Mouse (Mus musculus) heart, adult 2 months (tissue): ENCODE measurements at regions not wholly inside any gene's neighbourhood (a gene's known extent, or its start where the extent isn't known, plus 50 kb on each side); places are given as distances from the start of the nearest gene placed in this dataset.

Source experiments
- DNase-seq, 2 experiments: peaks; one replicate each; pipeline ENCODE4 v3.0.0; 2021
- H3K27ac ChIP-seq: fragments of 200-600 bp; 2 replicates; pipeline ENCODE4 v1.8.1; 2022
- H3K27me3 ChIP-seq: fragments of 200-500 bp; 2 replicates; pipeline ENCODE4 v1.6.1; 2012; ENCODE audit warnings: mild to moderate bottlenecking, low read length, inconsistent platforms, mixed read lengths; ENCODE audit not compliant: control insufficient read depth, insufficient read depth
- H3K36me3 ChIP-seq: fragments of 200-500 bp; 2 replicates; pipeline ENCODE4 v1.6.1; 2012; ENCODE audit warnings: low read length, inconsistent platforms; ENCODE audit not compliant: control insufficient read depth, insufficient read depth
- H3K4me1 ChIP-seq: fragments of 200-500 bp; 2 replicates; pipeline ENCODE4 v1.6.1; 2011; ENCODE audit warnings: low read length; ENCODE audit not compliant: control insufficient read depth, insufficient read depth
- H3K4me3 ChIP-seq: fragments of 200-600 bp; 2 replicates; pipeline ENCODE4 v1.8.1; 2022
- H3K79me2 ChIP-seq: fragments of 200-500 bp; replicated peaks from 2 replicates; pipeline ENCODE4 v1.6.1; 2012; ENCODE audit warnings: mild to moderate bottlenecking, inconsistent platforms, low read length, moderate library complexity, mixed read lengths; ENCODE audit not compliant: control insufficient read depth, insufficient read depth
- H3K9ac ChIP-seq: fragments of 200-500 bp; 2 replicates; pipeline ENCODE4 v1.6.1; 2012; ENCODE audit warnings: low read depth, mild to moderate bottlenecking, control low read depth, inconsistent platforms, low read length, mixed read lengths
- CTCF ChIP-seq: fragments of 200-600 bp; IDR thresholded peaks from 2 replicates; pipeline ENCODE4 v1.8.1; 2022; ENCODE audit warnings: antibody characterized with exemption, mild to moderate bottlenecking, moderate library complexity
- EP300 ChIP-seq: fragments of 200-500 bp; IDR thresholded peaks from 2 replicates; pipeline ENCODE4 v1.6.1; 2011; ENCODE audit warnings: low read depth, low read length, control low read depth; ENCODE audit not compliant: insufficient read depth
- POLR2A ChIP-seq: fragments of 200-500 bp; IDR thresholded peaks from 2 replicates; pipeline ENCODE4 v1.6.1; 2011; ENCODE audit warnings: mild to moderate bottlenecking, low read depth, low read length, control low read depth; ENCODE audit not compliant: insufficient read depth
- WGBS: fragments of 180-500 bp; shearing (Covaris S2); methylation state at CpG from one replicate; pipeline ENCODE4 v1.1.7; 2018; 5-methylcytosine and 5-hydroxymethylcytosine counted together
- intact Hi-C: fragments of 180-260 bp; cut with DNase I; formaldehyde crosslinking; loops from one replicate; pipeline ENCODE4 v1.15.1; 2025

DNA sequence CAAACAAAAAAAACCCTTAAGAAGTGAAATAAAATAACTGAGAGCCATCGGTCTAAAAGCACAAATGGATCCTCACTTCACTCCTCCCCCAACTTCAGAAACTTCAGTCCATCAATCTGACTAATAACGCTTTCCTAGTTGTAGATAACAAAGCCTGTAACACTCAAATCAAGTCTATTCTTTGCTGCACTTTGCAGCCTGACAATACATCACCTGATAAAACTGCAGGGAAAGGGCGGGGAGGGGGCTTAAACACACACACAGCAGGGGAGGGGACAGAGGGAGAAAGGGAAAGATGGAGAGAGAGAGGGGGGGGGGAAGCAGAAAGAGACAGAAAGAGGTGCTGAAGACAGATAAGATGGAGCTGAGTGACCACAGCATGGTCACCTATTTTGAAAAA is 99.8 kb upstream of the B3galt2 start:
- no peaks in the 10 kb centered on the region for H3K79me2 ChIP-seq
- no peak overlapping the region for H3K9ac ChIP-seq
- H3K27me3 ChIP-seq, result no peaks in the 10 kb centered on the region
- WGBS, result 18% methylated on average over 3 of the region's 3 CpGs
- intact Hi-C loops, result no loop called here
- no peak overlapping the region for H3K4me3 ChIP-seq
- H3K27ac ChIP-seq, result no peak overlapping the region
- H3K36me3 ChIP-seq, result no peaks in the 10 kb centered on the region
- no peaks in the 10 kb centered on the region; the same call in 1 of the 2 replicates for H3K4me1 ChIP-seq
- TF ChIP-seq POLR2A (no peak), EP300 (no peak), CTCF (no peak)
- no peak for DNase-seq
